Mouse (Mus musculus) liver, embryonic 14.5 days (tissue): ENCODE data around the gene St5.

Source experiments
- CTCF ChIP-seq: IDR thresholded peaks from 2 replicates; pipeline ENCODE4 v1.5.1; 2016; ENCODE audit warnings: antibody characterized with exemption, low read depth, control low read depth
- EP300 ChIP-seq: IDR thresholded peaks from 2 replicates; pipeline ENCODE4 v1.6.1; 2016; ENCODE audit warnings: antibody characterized with exemption, low read depth

- TF ChIP-seq CTCF (peak; percentile 89), EP300 (no peak)
Observed at GRCm38 (mm10) chr7:109618721-109619120, 84.7 kb downstream of the St5 start.
